Mouse (Mus musculus) erythroblast, embryonic 14.5 days (primary cell): Measurements from ENCODE around the gene Syne3.

Experiments used
- GATA1 ChIP-seq: IDR thresholded peaks from 2 replicates; pipeline ENCODE4 v1.6.1; 2012; ENCODE audit warnings: low read length, inconsistent platforms, mixed read lengths
- TAL1 ChIP-seq: IDR thresholded peaks from 3 replicates; pipeline ENCODE4 v1.6.1; 2012; ENCODE audit warnings: low read length, inconsistent platforms, mixed read lengths

DNA sequence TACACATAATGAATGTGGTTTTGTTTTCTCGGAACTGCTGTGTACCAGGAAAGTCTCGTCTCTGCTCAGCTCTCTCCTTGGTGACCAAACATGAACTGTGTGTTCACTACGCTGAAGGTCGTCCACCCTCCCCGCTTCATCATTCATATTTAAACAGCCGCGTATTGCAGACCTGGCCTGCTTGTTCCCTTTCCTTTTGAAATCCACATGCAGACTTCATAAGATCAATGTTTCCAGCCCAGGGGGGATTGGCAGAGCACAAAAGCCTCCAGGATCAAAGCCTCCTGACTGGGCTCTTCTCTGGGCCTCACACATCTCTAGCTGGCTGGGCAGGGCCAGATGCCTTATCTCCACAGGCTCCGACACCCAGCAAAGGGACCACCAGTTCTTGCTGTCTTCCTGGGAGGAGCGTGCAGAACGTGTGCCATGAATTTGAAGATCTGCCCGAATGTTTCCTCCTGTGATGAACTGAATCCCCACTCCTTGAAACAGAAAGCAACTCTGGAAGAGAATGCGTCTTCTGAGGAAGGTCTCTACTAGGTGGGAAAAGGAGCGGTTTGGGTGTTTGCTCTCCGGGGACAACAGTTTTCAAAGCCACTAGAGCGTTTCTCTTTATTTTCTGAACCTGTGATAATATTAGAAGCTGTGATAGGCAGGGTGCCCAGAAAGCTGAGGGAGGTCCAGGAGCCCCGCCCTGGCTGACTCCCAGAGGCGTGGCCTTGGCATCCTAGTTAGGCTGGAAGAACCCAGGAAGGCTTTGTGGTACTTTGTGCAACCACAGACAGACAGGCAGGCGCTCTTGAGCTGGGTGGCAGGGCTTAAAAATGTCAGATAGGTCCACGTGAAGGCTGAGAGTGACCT, 10.0 kb upstream of the Syne3 start:
- TF ChIP-seq GATA1 (peak; percentile 80), TAL1 (no peak)
